Mouse (Mus musculus): ENCODE data around the gene Gm3488. TPM values are rescaled to one million over a fixed set of nuclear protein-coding genes. Genes with fewer than 3 reads are reported as not detected.
"Not testable (repeated sequence)": the region's sequence is repeated elsewhere in the genome, so short reads cannot be mapped to it uniquely, and the experiment has no call there.

Gm3488 gene
- 1 to 10 TPM; 1.3 to 1.7 TPM for total RNA-seq (2021)
- long read RNA-seq, experiment 1, partial matches to known transcripts = 0 of 1 reads
- long read RNA-seq, experiment 1, other reads (novel, unspliced or antisense) = 1 of 1 reads
- long read RNA-seq, experiment 2, partial matches to known transcripts = 0 of 1 reads
- long read RNA-seq, experiment 2, other reads (novel, unspliced or antisense) = 1 of 1 reads

GRCm38 (mm10) chr14:5501374-5501773 is at the start of gene Gm3488:
Gene Gm3488 (plus strand): TSS chr14:5501674.
- DNase-seq (ENCODE audit: low spot score in 2 of 2) = not testable (repeated sequence)

DNA sequence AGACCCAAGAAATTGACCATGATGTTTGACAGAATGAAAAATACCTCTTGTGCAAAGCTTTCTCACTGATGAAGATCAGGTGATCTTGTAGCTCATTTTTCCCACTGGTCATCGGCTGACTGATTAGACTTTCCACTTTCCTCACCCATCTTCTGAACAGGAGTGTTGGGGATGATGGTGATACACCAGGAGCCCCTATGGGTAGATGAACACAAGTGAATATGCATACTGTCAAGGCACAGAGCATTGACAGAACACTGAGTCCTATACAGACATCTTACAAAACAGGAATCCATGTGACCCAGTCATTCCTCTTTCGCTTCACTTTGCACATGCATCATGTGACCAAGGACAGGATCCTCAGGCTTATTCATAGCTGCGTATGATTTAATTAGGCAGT is 46.1 kb upstream of the Gm3488 start, which contains the start of gene Gm3194:
TSS of gene Gm3194 (minus strand) at position 101 of the 400 bp plus-strand sequence.
- not testable (repeated sequence) for DNase-seq (ENCODE audit: low spot score in 2 of 2)

DNA sequence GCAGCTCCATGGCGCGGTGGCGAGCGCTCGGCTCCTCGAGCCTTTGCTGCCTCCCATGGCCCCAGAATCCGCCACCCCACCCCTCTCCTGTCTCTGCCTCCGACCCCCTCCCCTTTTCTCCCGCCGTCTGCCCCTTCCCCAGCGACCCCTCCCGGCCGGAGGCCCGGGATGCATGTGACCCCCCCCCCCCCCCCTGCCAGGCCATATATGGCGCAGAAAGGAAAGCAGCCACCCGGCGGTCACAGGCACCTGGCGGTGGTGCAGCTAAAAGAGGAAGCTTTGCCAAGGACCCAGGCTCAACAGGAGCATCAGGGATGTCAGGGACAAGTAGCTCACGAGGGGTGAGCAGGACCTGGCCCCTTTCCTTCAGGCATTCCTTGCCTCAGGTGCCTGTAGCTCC is 41.0 kb upstream of the Gm3488 start:
- not testable (repeated sequence) for DNase-seq (ENCODE audit: low spot score in 2 of 2)

GRCm38 (mm10) chr14:5477730-5478129 is 23.7 kb upstream of the Gm3488 start, which contains the start of gene Gm8246:
Gene Gm8246 (minus strand): TSS chr14:5477830.
- DNase-seq (ENCODE audit: low spot score in 2 of 2) = not testable (repeated sequence)

- DNase-seq (ENCODE audit: low spot score in 2 of 2) = not testable (repeated sequence)
Measured at GRCm38 (mm10) chr14:5483907-5484306, 17.6 kb upstream of the Gm3488 start, which contains the start of gene Gm3187. Gene Gm3187 (plus strand): TSS chr14:5484207.

DNA sequence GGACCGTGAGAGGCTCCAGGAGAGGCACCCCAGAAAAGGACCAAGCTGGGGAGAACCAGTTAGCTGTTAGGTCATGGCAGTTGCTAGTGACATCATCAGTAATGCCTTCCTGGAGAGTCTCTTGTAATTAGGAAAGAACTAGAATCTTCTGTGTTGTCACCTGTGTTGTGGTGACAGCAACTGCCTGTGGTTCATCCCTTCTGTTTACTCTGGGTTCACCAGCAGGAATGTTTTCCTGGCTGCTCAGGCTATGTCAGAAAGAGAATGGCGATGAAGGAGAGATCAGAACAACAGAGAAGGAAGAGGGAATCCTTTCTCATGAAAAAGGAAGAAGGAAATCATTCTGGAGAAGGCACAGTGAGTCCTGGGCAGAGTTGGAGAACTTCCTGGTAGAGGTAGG is 36.7 kb downstream of the Gm3488 start, which contains the start of gene Gm3532:
TSS of gene Gm3532 (plus strand) at position 301 of the 400 bp plus-strand sequence.
- DNase-seq (ENCODE audit: low spot score in 2 of 2) = not testable (repeated sequence)

Other genes starting within 250 kb of the Gm3488 start
- gene Gm3526, start 241.1 kb upstream of the Gm3488 start, total RNA-seq (2021) = not detected
- gene Gm3542, start 166.7 kb upstream of the Gm3488 start, total RNA-seq (2021) = not detected
- gene Gm3500, start 112.6 kb upstream of the Gm3488 start, total RNA-seq (2021) = not detected
- 1 to 10 TPM; 1.6 to 2.3 TPM for gene Gm3194, start 46.2 kb upstream of the Gm3488 start, total RNA-seq (2021)
- not detected for gene Gm8246, start 23.8 kb upstream of the Gm3488 start, total RNA-seq (2021)
- gene Gm3187, start 17.5 kb upstream of the Gm3488 start, total RNA-seq (2021) = not detected
- not detected for gene Gm3532, start 36.8 kb downstream of the Gm3488 start, total RNA-seq (2021)
- gene Gm8265, start 131.4 kb downstream of the Gm3488 start, total RNA-seq (2021) = not detected
- gene Gm9603, start 185.8 kb downstream of the Gm3488 start, total RNA-seq (2021) = not detected
- gene Gm3373, start 239.9 kb downstream of the Gm3488 start, total RNA-seq (2021) = 1 to 10 TPM in 1 of 2 experiments, under 1 TPM in 1; 0.88 to 1.2 TPM